ENCODE assay signal across 27 mouse cellular contexts in the genomic region with DNA sequence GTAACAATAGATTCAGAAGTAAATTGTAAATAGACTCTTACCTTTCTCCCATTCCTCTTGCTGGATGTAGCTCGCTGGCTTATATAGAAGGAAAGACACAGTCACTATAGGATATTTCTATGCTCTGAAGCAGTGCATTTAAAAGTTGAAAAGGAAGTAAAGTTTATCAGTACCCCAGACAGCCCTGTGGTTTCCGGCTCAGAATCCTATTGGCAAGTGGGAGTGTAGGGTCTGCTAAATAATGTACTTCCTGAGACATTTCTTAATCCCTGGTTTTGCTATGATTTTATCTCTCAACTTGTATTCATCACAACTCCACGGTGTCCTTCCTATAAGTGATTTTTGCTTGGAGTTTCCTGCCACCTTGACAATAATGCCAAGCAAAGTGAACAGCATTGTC. TPM values are rescaled to one million over a fixed set of nuclear protein-coding genes. Genes with fewer than 3 reads are reported as not detected.
DNase-seq lines count a peak whose midpoint lies in the region; ATAC-seq and TF ChIP-seq lines count a peak whose summit lies in the region.
"Had no signal": no experiment of that assay in that cellular context is flagged by ENCODE, and none has a peak within 500 bp of the region (broad histone marks: within the 10 kb centered on the region; RNA-seq: fewer than 3 reads in every experiment).

No protein-coding gene starts in this region.

- no peaks in the 10 kb centered on the region for H3K9me3 ChIP-seq in MEL (replicated peaks; ENCODE audit: insufficient read depth, low read length)
- H3K9me3 ChIP-seq: embryonic facial prominence, embryonic 15.5 days had no signal

- TF ChIP-seq POLR2A in MEL (IDR thresholded peaks at IDR 0.05; ENCODE audit: control insufficient read depth in 1 of 2, insufficient read depth in 1 of 2, low read depth in 1 of 2, low read length in 2 of 2, poor library complexity in 1 of 2): no peak

- peak; percentile 71 for ATAC-seq in granulocyte monocyte progenitor cell, adult 5-6 weeks (replicated peaks; ENCODE audit: poor library complexity, severe bottlenecking)
- ATAC-seq in megakaryocyte progenitor cell, adult 5-6 weeks (replicated peaks; ENCODE audit: poor library complexity): peak; percentile 64
- ATAC-seq: CD4-positive, CD25-positive, alpha-beta regulatory T cell, adult 4 months; forebrain, embryonic 14.5 days; forebrain, embryonic 16.5 days had no signal

- peak; percentile 33 for DNase-seq in MEL (ENCODE audit: low read depth, low spot score)
- no peak for DNase-seq in spleen, postnatal 36 days (ENCODE audit: low spot score in 2 of 2)
- DNase-seq in right cerebral cortex, adult 18-20 months: no peak
- no peak for DNase-seq in adrenal gland, postnatal 25 days
- DNase-seq: adrenal gland, adult 2 months; adrenal gland, postnatal 10 days; adrenal gland, postnatal 36 days; B cell, adult 2 months; cerebellum, adult 11-12 months; cerebellum, adult 2 months; cerebellum, adult 9-10 months; cerebellum, postnatal 10 days; cerebellum, postnatal 25 days; embryo, embryonic 11 days had no signal

- H3K27ac ChIP-seq in MEL (ENCODE audit: control insufficient read depth, low read depth, low read length): no peak overlapping the region
- H3K27ac ChIP-seq: embryonic facial prominence, embryonic 13.5 days; embryonic facial prominence, embryonic 15.5 days; forebrain, embryonic 10.5 days; forebrain, embryonic 12.5 days had no signal

- no peaks in the 10 kb centered on the region for H3K27me3 ChIP-seq in MEL (ENCODE audit: control insufficient read depth in 1 of 2, insufficient read depth in 2 of 2, low read length in 2 of 2)
- H3K27me3 ChIP-seq: CH12.LX; embryonic facial prominence, embryonic 13.5 days; embryonic facial prominence, embryonic 15.5 days; forebrain, embryonic 12.5 days had no signal

- no peaks in the 10 kb centered on the region for H3K79me2 ChIP-seq in MEL (ENCODE audit: control insufficient read depth, insufficient read depth, low read length, poor library complexity)

- no peak overlapping the region for H3K9ac ChIP-seq in MEL (ENCODE audit: control insufficient read depth, low read depth, low read length, poor library complexity, severe bottlenecking)
- H3K9ac ChIP-seq: embryonic facial prominence, embryonic 13.5 days; embryonic facial prominence, embryonic 15.5 days; forebrain, embryonic 12.5 days had no signal

- TF ChIP-seq CTCF in MEL (IDR thresholded peaks at IDR 0.05 in 2 of 3, conservative IDR thresholded peaks at IDR 0.05 in 1 of 3; ENCODE audit: control insufficient read depth in 1 of 3, insufficient read depth in 1 of 3, low read depth in 2 of 3, low read length in 3 of 3, poor library complexity in 1 of 3, severe bottlenecking in 1 of 3): no peak

- peaks cover 0 to 2% of the 10 kb centered on the region in 2 experiments; a peak in 1 of 4 replicates for H3K36me3 ChIP-seq in MEL (ENCODE audit: control insufficient read depth in 1 of 2, insufficient read depth in 2 of 2, low read length in 2 of 2)
- H3K36me3 ChIP-seq: embryonic facial prominence, embryonic 13.5 days; embryonic facial prominence, embryonic 15.5 days; forebrain, embryonic 10.5 days; forebrain, embryonic 12.5 days; G1E had no signal

- no peak overlapping the region for H3K4me3 ChIP-seq in MEL (ENCODE audit: control insufficient read depth in 1 of 2, insufficient read depth in 1 of 2, low read depth in 2 of 2, low read length in 2 of 2)
- H3K4me3 ChIP-seq: embryonic facial prominence, embryonic 13.5 days; embryonic facial prominence, embryonic 15.5 days; erythroblast, embryonic 14.5 days; forebrain, embryonic 10.5 days; forebrain, embryonic 12.5 days had no signal

- no peak for TF ChIP-seq RAD21 in MEL (IDR thresholded peaks at IDR 0.05; ENCODE audit: low read depth, low read length)

- H3K4me1 ChIP-seq in MEL (ENCODE audit: control insufficient read depth in 1 of 2, insufficient read depth in 2 of 2, low read length in 2 of 2): peaks cover 0 to 6% of the 10 kb centered on the region in 2 experiments; a peak in 2 of 4 replicates
- H3K4me1 ChIP-seq: embryonic facial prominence, embryonic 13.5 days; embryonic facial prominence, embryonic 15.5 days; forebrain, embryonic 10.5 days; forebrain, embryonic 12.5 days had no signal

- TF ChIP-seq EP300 in MEL (IDR thresholded peaks at IDR 0.05; ENCODE audit: low read depth in 1 of 2, low read length in 2 of 2): peak; percentile 30 to 73; a peak in 3 of 4 replicates

TF ChIP-seq in MEL, 35 proteins besides CTCF, POLR2A, EP300 and RAD21:
- TF ChIP-seq TCF12 (IDR thresholded peaks at IDR 0.05; ENCODE audit: low read depth, low read length) (0 out of 2 replicates have a peak, but pooled peaks have one; percentile 43), CHD2 (IDR thresholded peaks at IDR 0.05; ENCODE audit: low read length) (no peak), TAL1 (IDR thresholded peaks at IDR 0.05; ENCODE audit: low read length) (peak; percentile 34; the same call in 1 of the 2 replicates), GATA1 (IDR thresholded peaks at IDR 0.05; ENCODE audit: low read depth, low read length) (peak; percentile 71), GABPA (IDR thresholded peaks at IDR 0.05; ENCODE audit: low read depth, low read length) (no peak), USF2 (IDR thresholded peaks at IDR 0.05; ENCODE audit: borderline replicate concordance in 1 of 2, insufficient read depth in 1 of 2, low read depth in 1 of 2, low read length in 2 of 2) (no peak), RCOR1 (IDR thresholded peaks at IDR 0.05; ENCODE audit: low read depth, low read length) (0 out of 2 replicates have a peak, but pooled peaks have one; percentile 53), TBP (IDR thresholded peaks at IDR 0.05; ENCODE audit: low read depth, low read length) (no peak), POLR2AphosphoS2 (IDR thresholded peaks at IDR 0.05; ENCODE audit: low read length) (no peak)
TF ChIP-seq in MEL: peak in this region for 4.

RNA-seq across cellular contexts. Expression of a gene that starts 13.8 kb away (rescaled TPM):
- not detected in 2 replicates for total RNA-seq in MEL (2012; rRNA removed)
- polyA plus RNA-seq in MEL (2012; ENCODE audit: insufficient read depth in 1 of 2, insufficient read length in 2 of 2, low read depth in 1 of 2, low replicate concordance in 2 of 2, missing spikeins in 1 of 2): not detected
- total RNA-seq in granulocyte monocyte progenitor cell, adult 5-6 weeks (2014; fragmentation: Nextera tagmentation): not detected in 2 replicates
- not detected in 2 replicates for total RNA-seq in granulocyte monocyte progenitor cell, adult 5-6 weeks (2017)
- not detected in 2 replicates for total RNA-seq in megakaryocyte progenitor cell, adult 5-6 weeks (2015)
- total RNA-seq in megakaryocyte progenitor cell, adult 5-6 weeks (2017): not detected in 2 replicates
- not detected in 2 replicates for total RNA-seq in adrenal gland, postnatal 25 days (2021)
- total RNA-seq: adrenal gland, adult 2 months; adrenal gland, postnatal 10 days; adrenal gland, postnatal 36 days; CH12.LX had no signal
- polyA plus RNA-seq: adrenal gland, adult 2 months; CD4-positive, CD25-positive, alpha-beta regulatory T cell, adult 4 months; cerebellum, adult 2 months; embryonic facial prominence, embryonic 11.5 days; embryonic facial prominence, embryonic 13.5 days; embryonic facial prominence, embryonic 15.5 days; erythroblast, embryonic 14.5 days; forebrain, embryonic 10.5 days; forebrain, embryonic 12.5 days; forebrain, embryonic 14.5 days; forebrain, embryonic 16.5 days; G1E had no signal

RNA-seq across cellular contexts. Expression of a gene that starts 31.7 kb away (rescaled TPM):
- not detected in 2 replicates for total RNA-seq in MEL (2012; rRNA removed)
- not detected for polyA plus RNA-seq in MEL (2012; ENCODE audit: insufficient read depth in 1 of 2, insufficient read length in 2 of 2, low read depth in 1 of 2, low replicate concordance in 2 of 2, missing spikeins in 1 of 2)
- not detected in 2 replicates for total RNA-seq in granulocyte monocyte progenitor cell, adult 5-6 weeks (2014; fragmentation: Nextera tagmentation)
- not detected in 2 replicates for total RNA-seq in granulocyte monocyte progenitor cell, adult 5-6 weeks (2017)
- total RNA-seq in megakaryocyte progenitor cell, adult 5-6 weeks (2015): not detected in 2 replicates
- total RNA-seq in megakaryocyte progenitor cell, adult 5-6 weeks (2017): not detected in 2 replicates
- total RNA-seq in adrenal gland, postnatal 25 days (2021): not detected in 2 replicates
- total RNA-seq: adrenal gland, adult 2 months; adrenal gland, postnatal 10 days; adrenal gland, postnatal 36 days; CH12.LX; G1E had no signal
- polyA plus RNA-seq: adrenal gland, adult 2 months; CD4-positive, CD25-positive, alpha-beta regulatory T cell, adult 4 months; cerebellum, adult 2 months; embryonic facial prominence, embryonic 11.5 days; embryonic facial prominence, embryonic 13.5 days; embryonic facial prominence, embryonic 15.5 days; erythroblast, embryonic 14.5 days; forebrain, embryonic 10.5 days; forebrain, embryonic 12.5 days; forebrain, embryonic 14.5 days; forebrain, embryonic 16.5 days; G1E had no signal
